Mouse (Mus musculus): ENCODE data around the gene Kremen1.

The Kremen1 gene

DNA sequence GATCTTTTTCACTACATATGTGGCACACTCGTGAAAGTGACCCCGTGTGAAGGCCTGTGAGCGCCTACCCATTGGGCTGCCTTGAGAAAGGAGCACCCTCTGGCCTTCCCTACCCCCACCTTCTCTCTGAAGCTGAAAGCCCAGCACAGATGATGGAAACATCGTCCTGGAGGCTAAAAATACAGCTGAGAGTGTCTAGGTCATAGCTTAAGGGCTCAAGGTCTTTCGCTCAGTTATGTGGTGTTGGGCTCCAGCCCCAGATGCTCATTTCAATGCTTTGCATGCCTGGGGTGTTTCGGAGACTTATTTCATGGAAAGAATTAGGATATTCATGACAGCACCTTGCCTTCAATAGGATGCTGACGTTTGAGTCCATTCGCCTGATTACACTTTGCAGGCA, 4.4 kb upstream of the Kremen1 start:
- DNase-seq: no peak

GRCm38 (mm10) chr11:5263078-5263730, 1.8 kb upstream of the Kremen1 start:
- no peak for DNase-seq

GRCm38 (mm10) chr11:5260942-5261459, 357 bp downstream of the Kremen1 start:
- peak; percentile 57 for DNase-seq

DNA sequence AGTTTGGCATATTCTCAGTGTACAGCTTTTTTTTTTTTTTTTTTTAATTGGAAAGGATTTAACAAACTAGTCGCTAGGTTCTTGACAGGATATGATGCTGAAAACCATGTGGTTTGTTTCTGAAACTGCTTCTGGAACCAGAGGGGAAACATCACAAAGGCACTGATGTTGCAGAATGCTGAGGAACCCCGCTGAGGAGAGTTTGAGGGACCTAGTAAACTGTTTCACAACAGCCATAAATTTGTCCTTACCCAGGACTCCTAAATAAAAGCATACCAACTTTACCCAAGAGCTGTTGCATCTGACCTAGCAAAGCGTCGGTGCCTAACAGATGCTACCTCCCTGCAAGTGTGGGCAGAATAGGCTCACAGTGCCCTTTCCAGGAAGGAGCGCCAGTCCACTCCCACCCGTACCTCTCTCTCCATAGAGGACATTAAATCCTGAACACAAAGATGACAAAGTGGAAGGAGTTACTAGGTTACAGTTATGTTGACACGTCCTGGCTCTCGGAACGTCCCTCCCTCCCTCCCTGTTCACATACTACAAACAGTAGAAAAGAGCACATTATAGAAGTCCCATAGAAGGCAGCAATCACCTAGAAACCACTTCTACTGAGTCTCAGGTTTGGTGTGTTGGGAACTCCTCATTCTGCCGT, 1.3 kb downstream of the Kremen1 start:
- DNase-seq: no peak

- DNase-seq: peak; percentile 53
Measured at GRCm38 (mm10) chr11:5258036-5258435, 3.3 kb downstream of the Kremen1 start.

DNA sequence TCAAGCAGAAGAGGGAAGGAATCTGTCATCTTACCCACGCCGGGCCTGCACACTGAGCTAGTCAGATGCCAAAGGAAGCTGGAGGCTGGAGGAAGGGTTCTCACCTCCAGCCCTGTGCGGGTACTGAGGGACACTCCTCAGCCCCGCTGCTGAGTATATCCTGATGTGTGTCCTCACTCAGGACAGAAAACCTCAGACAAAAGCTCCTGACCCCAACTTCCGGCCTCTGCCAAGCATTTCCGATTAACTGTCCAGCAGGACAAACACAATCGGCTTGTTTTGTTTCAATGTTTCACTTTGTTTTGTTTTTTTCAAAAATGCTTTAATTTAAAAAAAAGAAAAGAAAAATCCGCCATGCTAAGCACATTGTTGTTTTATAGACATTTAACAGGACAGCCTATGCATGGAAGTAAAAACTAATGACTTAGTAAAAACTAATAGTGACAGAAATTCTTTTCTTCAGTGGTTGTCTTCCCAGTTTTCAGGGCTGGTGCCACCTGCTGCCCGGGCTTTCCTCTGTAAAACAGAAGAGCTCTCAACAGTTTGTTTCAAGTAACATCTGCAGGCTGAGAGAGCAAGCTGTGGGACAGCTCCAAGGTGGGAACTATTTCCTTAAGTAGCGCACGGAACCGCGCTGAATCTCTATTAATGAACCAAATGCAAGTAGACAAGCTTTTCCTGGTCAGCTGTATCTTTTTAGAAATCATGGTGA, 4.1 kb downstream of the Kremen1 start:
- DNase-seq: peak; percentile 35

GRCm38 (mm10) chr11:5255509-5256014, 5.8 kb downstream of the Kremen1 start:
- DNase-seq: no peak

GRCm38 (mm10) chr11:5254016-5254415, 7.3 kb downstream of the Kremen1 start:
- DNase-seq: no peak

DNA sequence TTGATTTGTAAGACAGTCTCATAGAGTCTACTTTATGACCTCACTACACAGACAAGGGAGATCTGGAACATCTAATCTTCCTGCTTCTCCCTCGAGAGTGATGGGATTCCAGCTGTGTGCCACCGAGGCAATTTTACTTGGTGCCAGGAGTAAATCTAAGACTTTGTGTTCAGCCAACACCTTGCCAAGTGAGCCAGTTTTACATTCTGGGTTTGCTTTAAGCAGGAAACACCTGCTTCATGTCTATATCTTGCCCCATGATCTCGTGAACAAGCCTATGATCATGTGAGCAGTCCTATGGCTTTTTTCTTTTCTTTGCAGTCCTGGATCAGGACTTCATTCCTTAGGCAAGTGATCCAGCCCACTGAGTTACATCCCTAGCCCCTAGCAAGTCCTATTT, 7.8 kb downstream of the Kremen1 start:
- DNase-seq: no peak

DNA sequence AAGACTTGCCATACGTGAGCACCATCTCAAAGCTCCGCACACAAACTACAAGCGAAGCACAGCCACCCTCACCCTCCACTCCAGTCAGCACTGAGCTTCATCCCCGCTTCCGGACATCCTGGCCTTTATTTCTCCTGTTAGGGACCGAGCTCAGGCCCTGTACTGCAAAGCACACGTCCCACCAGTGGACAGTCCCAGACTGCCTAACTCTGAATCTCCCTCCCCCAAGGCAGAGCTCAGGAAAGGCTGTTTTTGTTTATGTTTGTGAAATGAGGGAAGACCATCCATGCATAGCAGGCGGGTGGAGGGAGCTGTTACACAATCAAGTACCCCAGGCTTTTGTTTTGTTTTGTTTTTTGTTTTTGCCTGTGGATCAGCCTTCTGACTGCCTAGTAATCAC, 8.6 kb downstream of the Kremen1 start:
- DNase-seq: no peak

DNA sequence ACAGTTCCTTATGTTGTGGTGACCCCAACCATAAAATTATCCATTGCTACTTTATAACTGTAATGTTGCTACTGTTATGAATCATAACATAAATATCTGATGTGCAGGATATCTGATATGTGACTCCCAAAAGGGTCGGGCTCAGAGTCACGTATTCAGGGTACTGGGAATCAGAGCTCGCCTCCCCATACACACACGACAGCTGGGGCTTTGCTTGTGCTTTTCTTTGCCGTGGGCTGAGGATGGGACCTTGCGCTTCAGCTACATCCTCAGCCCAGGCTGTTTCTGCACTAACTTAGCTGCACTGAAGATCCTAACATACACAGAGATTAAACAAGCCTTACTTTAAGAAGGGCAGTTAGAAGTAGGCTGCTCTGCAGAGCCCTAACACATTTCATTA, 10.2 kb downstream of the Kremen1 start:
- DNase-seq: no peak

GRCm38 (mm10) chr11:5248200-5248599, 13.2 kb downstream of the Kremen1 start:
- DNase-seq: no peak

GRCm38 (mm10) chr11:5245431-5245830, 15.9 kb downstream of the Kremen1 start:
- DNase-seq: no peak

DNA sequence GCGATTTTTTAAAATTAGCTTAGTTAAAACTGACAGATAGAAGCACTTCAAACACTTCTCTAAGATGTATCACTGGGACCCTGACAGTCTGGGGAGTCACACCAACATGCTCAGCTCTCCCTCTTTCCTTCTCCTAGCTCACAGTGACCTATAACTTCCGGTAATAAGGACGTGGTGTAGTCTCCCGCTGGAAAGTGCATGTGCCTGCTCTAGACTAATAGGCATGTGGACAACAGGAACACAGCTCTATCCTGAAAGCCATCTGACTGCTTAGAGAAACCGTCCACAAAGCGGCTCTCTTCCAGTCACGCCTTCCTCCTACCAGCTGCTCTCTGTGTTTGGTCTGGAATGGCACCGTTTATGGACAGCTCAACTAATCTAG, 16.6 kb downstream of the Kremen1 start:
- no peak for DNase-seq

GRCm38 (mm10) chr11:5243812-5244748, 17.3 kb downstream of the Kremen1 start:
- DNase-seq: peak; percentile 66

- no peak for DNase-seq
Measured at GRCm38 (mm10) chr11:5243208-5243607, 18.1 kb downstream of the Kremen1 start.

- no peak for DNase-seq
Measured at GRCm38 (mm10) chr11:5242158-5242557, 19.2 kb downstream of the Kremen1 start.

- no peak for DNase-seq
Measured at GRCm38 (mm10) chr11:5239706-5240690, 21.4 kb downstream of the Kremen1 start.

DNA sequence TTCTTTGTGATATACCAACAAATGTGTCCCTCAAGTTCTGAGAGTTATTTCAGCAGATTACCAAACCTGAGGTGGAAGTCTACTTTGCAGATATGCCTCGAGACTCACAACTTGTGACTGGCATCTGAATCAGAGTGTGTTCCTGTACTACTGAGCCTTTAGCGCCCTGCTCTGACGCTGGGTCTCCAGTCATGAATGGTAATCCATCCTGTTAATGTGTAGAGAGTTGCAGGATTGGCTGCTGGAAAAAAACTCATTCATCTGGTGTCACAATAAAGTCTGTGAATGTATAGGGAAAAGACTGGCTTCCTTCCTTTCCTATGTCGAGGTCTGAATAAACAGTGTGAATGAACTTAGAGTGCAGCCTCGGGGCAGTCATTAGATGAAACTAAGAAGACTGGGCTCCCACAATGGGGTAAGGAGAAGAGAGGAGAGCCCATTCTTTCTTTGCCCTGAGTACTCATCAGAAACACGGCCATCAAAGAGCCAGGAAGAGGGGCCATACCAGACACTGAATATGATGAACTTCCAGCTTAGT, 41.4 kb downstream of the Kremen1 start:
- DNase-seq: no peak

DNA sequence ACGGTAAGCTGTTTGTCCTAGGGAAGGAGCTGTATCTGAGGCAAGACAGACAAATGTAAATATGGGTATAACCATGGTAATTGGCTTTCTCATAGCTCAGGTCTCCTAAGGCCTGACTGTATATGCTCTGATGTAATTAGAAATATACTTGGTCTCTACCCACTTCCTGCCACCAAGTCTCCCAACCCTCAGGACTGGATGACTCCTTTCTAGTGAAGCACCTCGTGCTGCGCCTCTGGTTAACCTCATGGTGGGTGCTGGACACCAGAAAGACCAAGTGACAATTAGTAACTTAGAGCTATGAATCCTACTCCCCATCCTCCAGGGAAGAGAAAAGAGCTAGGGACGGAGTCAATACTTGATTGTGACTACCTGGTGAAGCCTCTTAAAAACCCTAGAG, 42.0 kb downstream of the Kremen1 start:
- DNase-seq: no peak

Measured in kidney, adult 9 months (tissue).